Mouse (Mus musculus) kidney, adult 2 months (tissue): ENCODE data around the gene Sirt4. TPM values are rescaled to one million over a fixed set of nuclear protein-coding genes. Genes with fewer than 3 reads are reported as not detected.
A peak's percentile ranks its signal among the peaks of the same experiment; 100 is the strongest.

Experiments
- DNase-seq: peaks from one replicate; pipeline ENCODE4 v3.0.0; 2021
- H3K27ac ChIP-seq: fragments of 200-500 bp; 2 replicates; pipeline ENCODE4 v1.5.1; 2012; ENCODE audit warnings: low read depth, low read length, control low read depth, inconsistent platforms; ENCODE audit not compliant: insufficient read depth
- H3K27me3 ChIP-seq: fragments of 200-500 bp; replicated peaks from 2 replicates; pipeline ENCODE4 v1.6.1; 2012; ENCODE audit warnings: mild to moderate bottlenecking, moderate library complexity, low read length, inconsistent platforms; ENCODE audit not compliant: control insufficient read depth, insufficient read depth
- H3K36me3 ChIP-seq: fragments of 200-500 bp; 2 replicates; pipeline ENCODE4 v1.6.1; 2012; ENCODE audit warnings: mild to moderate bottlenecking, moderate library complexity, low read length, inconsistent platforms; ENCODE audit not compliant: control insufficient read depth, insufficient read depth
- H3K4me1 ChIP-seq: fragments of 200-500 bp; 2 replicates; pipeline ENCODE4 v1.6.1; 2011; ENCODE audit warnings: low read length; ENCODE audit not compliant: control insufficient read depth, insufficient read depth
- H3K4me3 ChIP-seq: fragments of 200-500 bp; 2 replicates; pipeline ENCODE4 v1.5.1; 2011; ENCODE audit warnings: mild to moderate bottlenecking, low read depth, low read length, control low read depth; ENCODE audit not compliant: insufficient read depth
- CTCF ChIP-seq: fragments of 200-500 bp; conservative IDR thresholded peaks from 2 replicates; pipeline ENCODE4 v1.5.1; 2011; ENCODE audit warnings: low read depth, mild to moderate bottlenecking, control low read depth, low read length, moderate library complexity, mixed read lengths; ENCODE audit not compliant: insufficient read depth, insufficient read length
- POLR2A ChIP-seq: fragments of 200-500 bp; IDR thresholded peaks from one replicate; pipeline ENCODE4 v1.6.1; 2011; ENCODE audit warnings: low read depth, low read length, control low read depth
- whole genome bisulfite sequencing: fragments of 180-500 bp; shearing (Covaris S2); methylation state at CpG from one replicate; pipeline ENCODE4 v1.1.7; 2018; 5-methylcytosine and 5-hydroxymethylcytosine counted together
- polyA plus RNA-seq: library from polyadenylated mRNA; depleted of rRNA; stranded (reverse); fragments of >200 nt; gene quantifications from 2 replicates; pipeline ENCODE4 v1.2.3, GENCODE M21; 2012

Gene Sirt4
- polyA plus RNA-seq, 1 experiment = 34.0 TPM

DNA sequence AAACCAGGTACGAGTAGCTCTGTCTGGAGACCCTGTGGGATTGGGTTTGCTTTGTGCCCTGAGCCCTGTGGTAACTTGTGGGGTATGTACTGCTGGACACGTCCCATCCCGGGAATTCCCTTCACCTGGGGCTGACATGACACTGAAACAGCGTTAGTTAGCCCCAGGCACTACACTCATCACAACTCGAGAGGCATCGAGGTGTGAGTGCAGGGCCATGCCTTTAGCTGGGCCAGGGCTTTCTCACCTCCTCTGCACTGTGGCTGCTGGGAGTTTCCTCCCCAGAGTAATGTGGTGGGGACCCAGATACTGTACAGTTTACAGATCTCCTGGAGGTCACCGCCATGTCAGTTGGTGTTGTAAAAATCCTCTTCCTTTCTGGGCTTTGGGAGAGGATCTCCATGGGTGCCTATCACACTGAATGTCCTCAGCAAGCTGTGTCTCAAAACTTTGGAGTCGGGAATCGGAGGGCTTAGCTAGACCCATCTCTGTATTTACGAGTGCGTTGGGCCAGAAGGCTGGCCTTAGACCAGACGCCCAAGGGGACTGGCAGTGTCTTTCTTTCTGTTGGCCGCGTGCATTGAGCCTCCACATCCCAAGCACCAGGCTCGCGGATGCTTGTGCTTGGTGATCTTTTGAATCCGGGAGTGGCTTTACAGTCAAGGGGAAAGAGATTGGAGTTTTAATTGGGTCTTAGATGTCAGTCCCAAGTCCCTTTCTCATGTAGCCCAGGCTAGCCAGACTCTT, 42.1 kb upstream of the Sirt4 start:
- no peak overlapping the region for H3K4me3 ChIP-seq
- no peak overlapping the region for H3K27ac ChIP-seq
- WGBS = 83% methylated on average over 17 of the region's 17 CpGs

GRCm38 (mm10) chr5:115525943-115526342, 41.4 kb upstream of the Sirt4 start:
- H3K4me1 ChIP-seq = peaks cover 70% of the 10 kb centered on the region
- no peak for TF ChIP-seq CTCF
- TF ChIP-seq POLR2A = no peak
- 30% methylated on average over 9 of the region's 9 CpGs for WGBS
- H3K4me3 ChIP-seq = no peak overlapping the region
- no peak overlapping the region for H3K27ac ChIP-seq
- DNase-seq = no peak
- H3K27me3 ChIP-seq = no peaks in the 10 kb centered on the region
- H3K36me3 ChIP-seq = no peaks in the 10 kb centered on the region

More for the DNA sequence above, 42.1 kb upstream of the Sirt4 start:
- H3K4me1 ChIP-seq = peaks cover 69% of the 10 kb centered on the region
- no peaks in the 10 kb centered on the region for H3K27me3 ChIP-seq
- TF ChIP-seq POLR2A (no peak), CTCF (no peak)
- DNase-seq = no peak
- no peaks in the 10 kb centered on the region for H3K36me3 ChIP-seq

GRCm38 (mm10) chr5:115525416-115525815, 40.9 kb upstream of the Sirt4 start:
- H3K27ac ChIP-seq = 0 out of 2 replicates have a peak overlapping the region, but pooled peaks have one; percentile 20
- no peak overlapping the region for H3K4me3 ChIP-seq
- no peaks in the 10 kb centered on the region for H3K27me3 ChIP-seq
- TF ChIP-seq POLR2A = no peak
- 39% methylated on average over 4 of the region's 4 CpGs for WGBS
- no peaks in the 10 kb centered on the region for H3K36me3 ChIP-seq
- peaks cover 69% of the 10 kb centered on the region for H3K4me1 ChIP-seq
- no peak for DNase-seq

- TF ChIP-seq POLR2A (no peak), CTCF (no peak)
- 41% methylated on average over 12 of the region's 12 CpGs for WGBS
- no peak for DNase-seq
- H3K36me3 ChIP-seq = no peaks in the 10 kb centered on the region
- peaks cover 68% of the 10 kb centered on the region for H3K4me1 ChIP-seq
- H3K27me3 ChIP-seq = no peaks in the 10 kb centered on the region
- H3K4me3 ChIP-seq = no peak overlapping the region
- H3K27ac ChIP-seq = peak overlapping the region; percentile 75
Observed at GRCm38 (mm10) chr5:115524471-115524870, 39.9 kb upstream of the Sirt4 start.

- peaks cover 68% of the 10 kb centered on the region for H3K4me1 ChIP-seq
- 16% methylated on average over 15 of the region's 15 CpGs for WGBS
Observed at GRCm38 (mm10) chr5:115523971-115524370, 39.4 kb upstream of the Sirt4 start.

GRCm38 (mm10) chr5:115522981-115523499, 38.5 kb upstream of the Sirt4 start:
- H3K27me3 ChIP-seq = no peaks in the 10 kb centered on the region
- WGBS = 42% methylated on average over 15 of the region's 15 CpGs
- no peaks in the 10 kb centered on the region for H3K36me3 ChIP-seq
- peak; percentile 82 for DNase-seq
- peak overlapping the region; percentile 77 for H3K27ac ChIP-seq
- TF ChIP-seq CTCF (no peak), POLR2A (no peak)
- H3K4me1 ChIP-seq = peaks cover 69% of the 10 kb centered on the region
- no peak overlapping the region for H3K4me3 ChIP-seq

More at GRCm38 (mm10) chr5:115523971-115524370, 39.4 kb upstream of the Sirt4 start:
- no peak overlapping the region for H3K4me3 ChIP-seq
- no peaks in the 10 kb centered on the region for H3K36me3 ChIP-seq
- peak overlapping the region; percentile 75 for H3K27ac ChIP-seq
- TF ChIP-seq CTCF (no peak; the same call in 1 of the 2 replicates), POLR2A (no peak)
- DNase-seq = peak; percentile 78
- H3K27me3 ChIP-seq = no peaks in the 10 kb centered on the region

DNA sequence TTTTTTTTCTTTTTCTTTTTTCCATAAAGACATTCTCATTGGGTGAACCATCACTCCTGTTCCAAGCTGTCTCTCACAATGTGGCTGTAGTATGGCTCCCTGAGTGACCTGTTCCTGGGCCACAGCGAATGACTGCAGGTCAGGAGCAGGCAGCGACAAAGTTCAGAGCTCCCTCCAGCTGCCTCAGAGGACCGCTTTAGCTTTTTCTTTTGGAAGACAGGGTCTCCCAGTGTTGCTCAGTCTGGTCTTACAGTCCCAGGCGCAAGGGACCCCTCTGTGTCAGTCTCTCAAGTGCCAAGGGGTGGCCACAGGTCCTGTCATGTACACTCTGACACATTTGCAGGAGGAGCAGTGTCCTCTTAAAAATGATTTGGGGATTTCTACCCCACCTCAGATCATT, 38.0 kb upstream of the Sirt4 start:
- DNase-seq = no peak
- Histone ChIP-seq H3K27me3 (no peaks in the 10 kb centered on the region), H3K27ac (peak overlapping the region; percentile 77), H3K4me1 (peaks cover 69% of the 10 kb centered on the region), H3K4me3 (no peak overlapping the region), H3K36me3 (no peaks in the 10 kb centered on the region)
- no peak for TF ChIP-seq POLR2A
- TF ChIP-seq CTCF = no peak
- 55% methylated on average over 4 of the region's 4 CpGs for WGBS
